ENCODE assay signal across 8 mouse cellular contexts in the genomic region with DNA sequence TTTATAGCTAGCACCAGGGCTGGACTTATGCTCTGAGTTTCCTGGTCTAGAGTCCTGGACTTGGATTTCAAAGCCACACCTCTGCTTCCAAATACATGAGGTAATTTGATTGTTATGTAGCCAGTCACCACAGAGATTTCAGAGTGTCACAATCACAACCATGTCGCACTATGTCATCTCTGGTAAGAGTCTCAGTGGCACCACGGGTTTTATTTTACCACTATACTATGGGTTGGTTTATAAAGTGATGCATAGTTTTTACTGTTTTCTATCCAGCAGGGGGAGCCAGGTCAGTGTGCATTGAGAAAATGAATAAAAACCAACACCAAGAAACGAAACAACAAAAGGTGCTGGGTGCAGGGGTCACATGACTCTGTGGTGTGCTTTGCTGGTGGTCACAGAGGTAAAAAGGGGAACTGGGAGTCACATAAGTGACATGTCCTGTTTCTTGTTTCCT. TPM values are rescaled to one million over a fixed set of nuclear protein-coding genes. Genes with fewer than 3 reads are reported as not detected.
DNase-seq lines count a peak whose midpoint lies in the region; ATAC-seq and TF ChIP-seq lines count a peak whose summit lies in the region.
"Had no signal": no experiment of that assay in that cellular context is flagged by ENCODE, and none has a peak within 500 bp of the region (broad histone marks: within the 10 kb centered on the region; RNA-seq: fewer than 3 reads in every experiment).

No protein-coding gene starts in this region.

- H3K9ac ChIP-seq in lung, postnatal 0 days (replicated peaks; ENCODE audit: low read depth) = no peak overlapping the region
- H3K9ac ChIP-seq in midbrain, embryonic 16.5 days (ENCODE audit: low read depth, low read length) = no peak overlapping the region
- H3K9ac ChIP-seq: midbrain, embryonic 12.5 days had no signal

- H3K4me3 ChIP-seq in lung, postnatal 0 days (ENCODE audit: low read depth, low read length) = no peak overlapping the region
- no peak overlapping the region for H3K4me3 ChIP-seq in midbrain, embryonic 16.5 days (ENCODE audit: low read depth, low read length)
- H3K4me3 ChIP-seq: midbrain, embryonic 12.5 days had no signal

- no peaks in the 10 kb centered on the region for H3K36me3 ChIP-seq in lung, postnatal 0 days (ENCODE audit: insufficient read depth, low read length)
- no peaks in the 10 kb centered on the region for H3K36me3 ChIP-seq in midbrain, embryonic 16.5 days (ENCODE audit: control insufficient read depth, insufficient read depth, low read length)
- H3K36me3 ChIP-seq: midbrain, embryonic 12.5 days had no signal

- no peak overlapping the region for H3K4me2 ChIP-seq in lung, postnatal 0 days (replicated peaks; ENCODE audit: low read depth, low read length)
- no peak overlapping the region for H3K4me2 ChIP-seq in midbrain, embryonic 16.5 days (ENCODE audit: low read length)
- H3K4me2 ChIP-seq: midbrain, embryonic 12.5 days had no signal

- TF ChIP-seq CTCF in lung, postnatal 0 days (IDR thresholded peaks at IDR 0.05) = peak; percentile 81

- WGBS in lung, postnatal 0 days = 26% methylated on average over 3 of the region's 3 CpGs
- 29% methylated on average over 3 of the region's 3 CpGs for WGBS in midbrain, embryonic 16.5 days

- no peaks in the 10 kb centered on the region for H3K27me3 ChIP-seq in lung, postnatal 0 days (replicated peaks; ENCODE audit: insufficient read depth, low read length)
- no peaks in the 10 kb centered on the region for H3K27me3 ChIP-seq in midbrain, embryonic 16.5 days (ENCODE audit: control insufficient read depth, insufficient read depth, low read depth, low read length)
- H3K27me3 ChIP-seq: midbrain, embryonic 12.5 days had no signal

- DNase-seq in left cerebral cortex, postnatal 14 days (ENCODE audit: low spot score in 2 of 2) = peak; percentile 24 to 27
- DNase-seq in left cerebral cortex, postnatal 10 days (ENCODE audit: extremely low spot score in 1 of 2, low spot score in 2 of 2) = no peak
- peak; percentile 56 for DNase-seq in T-cell, adult 2 months (ENCODE audit: low spot score)
- DNase-seq in fibroblast of lung, adult 2 months (ENCODE audit: low read depth) = peak; percentile 35
- peak; percentile 90 for DNase-seq in lung, postnatal 0 days (ENCODE audit: low spot score)
- peak; percentile 39 for DNase-seq in thymus, postnatal 14 days

- intact Hi-C loops in left cerebral cortex, postnatal 14 days (cut with DNase I) = loop anchor here (5.0 kb wide), 2 partner anchors 53 to 148 kb away; no protein-coding TSS in a partner anchor
- intact Hi-C loops in left cerebral cortex, postnatal 10 days (cut with DNase I) = loop anchor here (2.0 kb wide), 1 partner anchor 150 kb away; no protein-coding TSS in a partner anchor

- peak; percentile 78 for TF ChIP-seq EP300 in lung, postnatal 0 days (IDR thresholded peaks at IDR 0.05)

- no peak overlapping the region for H3K27ac ChIP-seq in lung, postnatal 0 days (ENCODE audit: low read length)
- no peak overlapping the region for H3K27ac ChIP-seq in midbrain, embryonic 16.5 days (ENCODE audit: low read length)
- H3K27ac ChIP-seq: midbrain, embryonic 12.5 days had no signal

- H3K9me3 ChIP-seq in lung, postnatal 0 days (ENCODE audit: low read length) = no peaks in the 10 kb centered on the region
- H3K9me3 ChIP-seq in midbrain, embryonic 16.5 days (replicated peaks; ENCODE audit: control insufficient read depth, low read length, poor library complexity, severe bottlenecking) = no peaks in the 10 kb centered on the region
- H3K9me3 ChIP-seq: midbrain, embryonic 12.5 days had no signal

- H3K4me1 ChIP-seq in lung, postnatal 0 days (ENCODE audit: insufficient read depth, low read depth, low read length) = peaks cover 14% of the 10 kb centered on the region; the same call in 1 of the 2 replicates
- H3K4me1 ChIP-seq in midbrain, embryonic 16.5 days (ENCODE audit: control insufficient read depth, insufficient read depth, low read length) = no peaks in the 10 kb centered on the region
- H3K4me1 ChIP-seq: midbrain, embryonic 12.5 days had no signal

- peak; percentile 78 for ATAC-seq in lung, postnatal 0 days
- no peak for ATAC-seq in midbrain, embryonic 16.5 days

RNA-seq across cellular contexts. Expression of gene Pik3c2a, which starts 15.8 kb away (rescaled TPM):
- total RNA-seq in left cerebral cortex, postnatal 14 days (2021) = 10 to 100 TPM; 20.0 to 25.0 TPM
- total RNA-seq in left cerebral cortex, postnatal 10 days (2021) = 10 to 100 TPM; 21.0 to 23.0 TPM
- polyA plus RNA-seq in lung, postnatal 0 days (2015; fragmentation: Nextera tagmentation; extraction: Ambion mirVana) = 12.7 and 17.1 TPM in 2 replicates
- polyA plus RNA-seq in midbrain, embryonic 16.5 days (2015; fragmentation: Nextera tagmentation; extraction: Ambion mirVana) = 14.0 and 16.0 TPM in 2 replicates

RNA-seq across cellular contexts. Expression of gene Nucb2, which starts 45.2 kb away (rescaled TPM):
- total RNA-seq in left cerebral cortex, postnatal 14 days (2021) = 10 to 100 TPM; 22.3 to 26.9 TPM
- 10 to 100 TPM; 32.1 to 40.0 TPM for total RNA-seq in left cerebral cortex, postnatal 10 days (2021)
- polyA plus RNA-seq in lung, postnatal 0 days (2015; fragmentation: Nextera tagmentation; extraction: Ambion mirVana) = 40.3 and 49.9 TPM in 2 replicates
- polyA plus RNA-seq in midbrain, embryonic 16.5 days (2015; fragmentation: Nextera tagmentation; extraction: Ambion mirVana) = 27.4 and 29.4 TPM in 2 replicates

Comparison
In these comparisons a context has a peak if more than half of its experiments do, and no peak if none do; other contexts are left out.
1. DNase-seq: peak in left cerebral cortex, postnatal 14 days (2 of 2), T-cell, adult 2 months (single experiment), fibroblast of lung, adult 2 months (single experiment), lung, postnatal 0 days (single experiment) and thymus, postnatal 14 days (single experiment); none in left cerebral cortex, postnatal 10 days (0 of 2).